ENCODE assay signal across 8 mouse cellular contexts in genomic region chr10:121432635-121433280, GRCm38 (mm10). TPM values are rescaled to one million over a fixed set of nuclear protein-coding genes. Genes with fewer than 3 reads are reported as not detected.
A peak's percentile ranks its signal among the peaks of the same experiment; 100 is the strongest.
DNase-seq lines count a peak whose midpoint lies in the region; ATAC-seq and TF ChIP-seq lines count a peak whose summit lies in the region.

No protein-coding gene starts in this region.

- dilution Hi-C loops in CH12.LX (cut with MboI; ENCODE audit: extremely low pct_ligation_motif_present, extremely low pct_unique_long_range_greater_than_20kb, low sequenced_read_pairs), result no loop called here

- no peaks in the 10 kb centered on the region for H3K79me2 ChIP-seq in CH12.LX (replicated peaks; ENCODE audit: control insufficient read depth, extremely low read depth, insufficient read depth, poor library complexity, severe bottlenecking)

- H3K27me3 ChIP-seq in CH12.LX (replicated peaks), result no peaks in the 10 kb centered on the region
- H3K27me3 ChIP-seq in hindbrain, embryonic 15.5 days, result no peaks in the 10 kb centered on the region
- no peaks in the 10 kb centered on the region for H3K27me3 ChIP-seq in midbrain, embryonic 14.5 days (ENCODE audit: control insufficient read depth, insufficient read depth, low read length)

- H3K9ac ChIP-seq in CH12.LX (ENCODE audit: insufficient read depth, low read depth), result no peak overlapping the region
- no peak overlapping the region for H3K9ac ChIP-seq in hindbrain, embryonic 15.5 days
- H3K9ac ChIP-seq in midbrain, embryonic 14.5 days (replicated peaks; ENCODE audit: low read length), result no peak overlapping the region; the same call in 1 of the 2 replicates

- in situ Hi-C loops in CH12.LX (cut with MboI; ENCODE audit: low pct_ligation_motif_present, low pct_unique_long_range_greater_than_20kb, low sequenced_read_pairs), result no loop called here

- peaks cover 22 to 26% of the 10 kb centered on the region in 2 experiments for H3K4me1 ChIP-seq in CH12.LX (ENCODE audit: control insufficient read depth in 1 of 2, insufficient read depth in 2 of 2)
- H3K4me1 ChIP-seq in hindbrain, embryonic 15.5 days (replicated peaks), result peaks cover 41% of the 10 kb centered on the region
- peaks cover 15% of the 10 kb centered on the region; the same call in 1 of the 2 replicates for H3K4me1 ChIP-seq in midbrain, embryonic 14.5 days (ENCODE audit: control insufficient read depth, insufficient read depth, low read length)

- peak overlapping the region; percentile 39 for H3K4me2 ChIP-seq in CH12.LX (ENCODE audit: insufficient read depth, low read depth, poor library complexity, severe bottlenecking)
- H3K4me2 ChIP-seq in hindbrain, embryonic 15.5 days, result no peak overlapping the region
- H3K4me2 ChIP-seq in midbrain, embryonic 14.5 days (ENCODE audit: low read length), result peak overlapping the region; percentile 21; the same call in 1 of the 2 replicates

- TF ChIP-seq POLR2A in CH12.LX (IDR thresholded peaks at IDR 0.05; ENCODE audit: low read depth, low read length), result no peak

- no peak for ATAC-seq in hindbrain, embryonic 15.5 days (ENCODE audit: low FRiP score, low read depth)
- ATAC-seq in midbrain, embryonic 14.5 days (ENCODE audit: low FRiP score, low TSS enrichment), result no peak

- peak; percentile 35 for DNase-seq in gastrocnemius, postnatal 14 days
- DNase-seq in gastrocnemius, postnatal 36 days, result no peak
- DNase-seq in CH12.LX (ENCODE audit: extremely low read depth), result no peak
- DNase-seq in cerebellum, postnatal 36 days, result peak; percentile 31
- DNase-seq in midbrain, embryonic 14.5 days, result peak; percentile 68
- no peak for DNase-seq in ovary, postnatal 10 days (ENCODE audit: low spot score)
- DNase-seq in frontal cortex, adult 2 months (ENCODE audit: extremely low spot score in 1 of 2, low spot score in 1 of 2), result no peak

- 29% methylated on average over 16 of the region's 16 CpGs for WGBS in hindbrain, embryonic 15.5 days
- 14% methylated on average over 16 of the region's 16 CpGs for WGBS in midbrain, embryonic 14.5 days

- peaks cover 0 to 5% of the 10 kb centered on the region in 2 experiments for H3K36me3 ChIP-seq in CH12.LX (replicated peaks in 1 of 2; ENCODE audit: control insufficient read depth in 1 of 2, insufficient read depth in 1 of 2, low read length in 1 of 2)
- no peaks in the 10 kb centered on the region for H3K36me3 ChIP-seq in hindbrain, embryonic 15.5 days
- no peaks in the 10 kb centered on the region for H3K36me3 ChIP-seq in midbrain, embryonic 14.5 days (ENCODE audit: control insufficient read depth, insufficient read depth, low read length)

- H3K27ac ChIP-seq in CH12.LX (ENCODE audit: insufficient read depth, low read depth), result no peak overlapping the region
- peak overlapping the region; percentile 75 for H3K27ac ChIP-seq in hindbrain, embryonic 15.5 days (replicated peaks)
- H3K27ac ChIP-seq in midbrain, embryonic 14.5 days (replicated peaks; ENCODE audit: low read depth, low read length), result peak overlapping the region; percentile 42

- no peak for TF ChIP-seq RAD21 in CH12.LX (IDR thresholded peaks at IDR 0.05; ENCODE audit: low read depth, low read length)

- no peak for TF ChIP-seq EP300 in CH12.LX (IDR thresholded peaks at IDR 0.05; ENCODE audit: low read length)

- intact Hi-C loops in gastrocnemius, postnatal 14 days (cut with DNase I; ENCODE audit: low total_unique reads), result no loop called here
- intact Hi-C loops in gastrocnemius, postnatal 36 days (cut with DNase I), result no loop called here

- H3K9me3 ChIP-seq in CH12.LX (replicated peaks; ENCODE audit: low read length), result no peaks in the 10 kb centered on the region
- H3K9me3 ChIP-seq in hindbrain, embryonic 15.5 days, result no peaks in the 10 kb centered on the region
- H3K9me3 ChIP-seq in midbrain, embryonic 14.5 days (ENCODE audit: control insufficient read depth, low read length), result no peaks in the 10 kb centered on the region

- no peak for TF ChIP-seq CTCF in CH12.LX (conservative IDR thresholded peaks at IDR 0.05 in 1 of 2, IDR thresholded peaks at IDR 0.05 in 1 of 2; ENCODE audit: low read depth in 2 of 2, low read length in 2 of 2)

- no peak overlapping the region for H3K4me3 ChIP-seq in CH12.LX (replicated peaks in 1 of 3; ENCODE audit: low read depth in 2 of 3, low read length in 2 of 3, poor library complexity in 1 of 3)
- H3K4me3 ChIP-seq in hindbrain, embryonic 15.5 days, result no peak overlapping the region
- no peak overlapping the region for H3K4me3 ChIP-seq in midbrain, embryonic 14.5 days (replicated peaks; ENCODE audit: low read depth, low read length)

TF ChIP-seq in CH12.LX, 34 proteins besides CTCF, POLR2A, EP300 and RAD21:
- TF ChIP-seq CHD1 (IDR thresholded peaks at IDR 0.05; ENCODE audit: low read depth, low read length) (no peak), MXI1 (IDR thresholded peaks at IDR 0.05; ENCODE audit: low read depth, low read length) (no peak), JUN (IDR thresholded peaks at IDR 0.05; ENCODE audit: insufficient read depth, low read depth, low read length) (no peak), ZKSCAN1 (IDR thresholded peaks at IDR 0.05; ENCODE audit: borderline replicate concordance, low read depth, low read length) (no peak)

RNA-seq across cellular contexts. Expression of gene Rassf3, which starts 43.4 kb away (rescaled TPM):
- 10 to 100 TPM; 40.2 to 42.2 TPM for total RNA-seq in gastrocnemius, postnatal 14 days (2021)
- 10 to 100 TPM; 38.5 to 41.2 TPM for total RNA-seq in gastrocnemius, postnatal 36 days (2021)
- total RNA-seq in CH12.LX (2012; rRNA removed), result 5.7 and 7.3 TPM in 2 replicates
- total RNA-seq in CH12.LX (2014; rRNA removed), result 4.0 and 4.1 TPM in 2 replicates
- 9.0 and 9.9 TPM in 2 replicates for polyA plus RNA-seq in CH12.LX (2012; ENCODE audit: insufficient read length, low read depth)
- polyA plus RNA-seq in hindbrain, embryonic 15.5 days (2015; fragmentation: Nextera tagmentation; extraction: Ambion mirVana), result 5.1 TPM in 2 replicates
- polyA plus RNA-seq in midbrain, embryonic 14.5 days (2014; fragmentation: Nextera tagmentation; extraction: Ambion mirVana), result 2.4 and 4.5 TPM in 2 replicates
- polyA plus RNA-seq in frontal cortex, adult 2 months (2012; rRNA removed), result 18.0 and 21.5 TPM in 2 replicates

Comparison
In these comparisons a context has a peak if more than half of its experiments do, and no peak if none do; other contexts are left out.
1. DNase-seq: peak in gastrocnemius, postnatal 14 days (single experiment), cerebellum, postnatal 36 days (2 of 2) and midbrain, embryonic 14.5 days (single experiment); none in gastrocnemius, postnatal 36 days (0 of 2), CH12.LX (single experiment), ovary, postnatal 10 days (single experiment) and frontal cortex, adult 2 months (0 of 2).